Mouse (Mus musculus) liver, postnatal 0 days (tissue): Measurements from ENCODE around the gene Fam184b.

Experiments
- CTCF ChIP-seq: sonication (generic); IDR thresholded peaks from 2 replicates; pipeline ENCODE4 v1.5.1; 2016; ENCODE audit warnings: antibody characterized with exemption, low read depth
- EP300 ChIP-seq: IDR thresholded peaks from 2 replicates; pipeline ENCODE4 v1.6.1; 2016; ENCODE audit warnings: antibody characterized with exemption, low read depth, mild to moderate bottlenecking

GRCm38 (mm10) chr5:45534319-45535098, 104.9 kb downstream of the Fam184b start:
- TF ChIP-seq EP300 (no peak), CTCF (peak; percentile 81)
